Mouse (Mus musculus): ENCODE results near the gene Gsto2. TPM values are rescaled to one million over a fixed set of nuclear protein-coding genes. Genes with fewer than 3 reads are reported as not detected.

Gene Gsto2
- 0.99 and 1.3 TPM in 2 replicates for polyA plus RNA-seq (2014; fragmentation: Nextera tagmentation; extraction: Ambion mirVana)

GRCm38 (mm10) chr19:47865353-47865947 is at the start of gene Gsto2:
TSS of gene Gsto2 (plus strand) at chr19:47865534.
- no peaks in the 10 kb centered on the region for H3K36me3 ChIP-seq (ENCODE audit: control insufficient read depth, insufficient read depth, low read length)
- H3K9ac ChIP-seq (ENCODE audit: low read length): peak within 1 kb of the TSS; percentile 83
- H3K4me1 ChIP-seq (ENCODE audit: control insufficient read depth, insufficient read depth, low read length): no peaks in the 10 kb centered on the region
- H3K4me3 ChIP-seq (ENCODE audit: low read depth, low read length): peak within 1 kb of the TSS; percentile 60
- peak; percentile 100 for ATAC-seq (ENCODE audit: insufficient read depth, low FRiP score, low TSS enrichment)
- H3K4me2 ChIP-seq (ENCODE audit: low read depth): peak within 1 kb of the TSS; percentile 72
- no peaks in the 10 kb centered on the region for H3K9me3 ChIP-seq (ENCODE audit: control insufficient read depth, low read length)
- DNase-seq (ENCODE audit: low spot score): peak; percentile 96
- WGBS: under 1% methylated on average over 49 of the region's 49 CpGs
- peak within 1 kb of the TSS; percentile 77; the same call in 1 of the 2 replicates for H3K27ac ChIP-seq (ENCODE audit: low read depth, low read length)
- no peaks in the 10 kb centered on the region for H3K27me3 ChIP-seq (ENCODE audit: control insufficient read depth, insufficient read depth, low read length)

- H3K27ac ChIP-seq (ENCODE audit: low read depth, low read length): no peak overlapping the region
- 90% methylated on average over 9 of the region's 9 CpGs for WGBS
- ATAC-seq (ENCODE audit: insufficient read depth, low FRiP score, low TSS enrichment) (no peak), DNase-seq (ENCODE audit: low spot score) (no peak)
- no peaks in the 10 kb centered on the region for H3K27me3 ChIP-seq (ENCODE audit: control insufficient read depth, insufficient read depth, low read length)
- H3K36me3 ChIP-seq (ENCODE audit: control insufficient read depth, insufficient read depth, low read length): no peaks in the 10 kb centered on the region
- no peaks in the 10 kb centered on the region for H3K9me3 ChIP-seq (ENCODE audit: control insufficient read depth, low read length)
- no peaks in the 10 kb centered on the region for H3K4me1 ChIP-seq (ENCODE audit: control insufficient read depth, insufficient read depth, low read length)
- no peak overlapping the region for H3K9ac ChIP-seq (ENCODE audit: low read length)
- no peak overlapping the region for H3K4me2 ChIP-seq (ENCODE audit: low read depth)
- no peak overlapping the region for H3K4me3 ChIP-seq (ENCODE audit: low read depth, low read length)
Observed at GRCm38 (mm10) chr19:47817692-47818091, 47.6 kb upstream of the Gsto2 start.

- 23% methylated on average over 7 of the region's 9 CpGs for WGBS
- H3K9me3 ChIP-seq (ENCODE audit: control insufficient read depth, low read length): no peaks in the 10 kb centered on the region
Observed at GRCm38 (mm10) chr19:47820832-47821493, 44.4 kb upstream of the Gsto2 start.

GRCm38 (mm10) chr19:47821494-47821872 is 43.9 kb upstream of the Gsto2 start:
- DNase-seq (ENCODE audit: low spot score) (no peak), ATAC-seq (ENCODE audit: insufficient read depth, low FRiP score, low TSS enrichment) (no peak)
- Histone ChIP-seq H3K36me3 (ENCODE audit: control insufficient read depth, insufficient read depth, low read length) (no peaks in the 10 kb centered on the region), H3K27me3 (ENCODE audit: control insufficient read depth, insufficient read depth, low read length) (no peaks in the 10 kb centered on the region), H3K4me3 (ENCODE audit: low read depth, low read length) (no peak overlapping the region), H3K9me3 (ENCODE audit: control insufficient read depth, low read length) (no peaks in the 10 kb centered on the region), H3K4me2 (ENCODE audit: low read depth) (no peak overlapping the region), H3K4me1 (ENCODE audit: control insufficient read depth, insufficient read depth, low read length) (no peaks in the 10 kb centered on the region), H3K9ac (ENCODE audit: low read length) (no peak overlapping the region), H3K27ac (ENCODE audit: low read depth, low read length) (no peak overlapping the region)
- WGBS: 61% methylated on average over 7 of the region's 7 CpGs

More at GRCm38 (mm10) chr19:47820832-47821493, 44.4 kb upstream of the Gsto2 start:
- Histone ChIP-seq H3K4me3 (ENCODE audit: low read depth, low read length) (no peak overlapping the region), H3K27ac (ENCODE audit: low read depth, low read length) (no peak overlapping the region), H3K4me1 (ENCODE audit: control insufficient read depth, insufficient read depth, low read length) (no peaks in the 10 kb centered on the region), H3K4me2 (ENCODE audit: low read depth) (no peak overlapping the region), H3K27me3 (ENCODE audit: control insufficient read depth, insufficient read depth, low read length) (no peaks in the 10 kb centered on the region), H3K9ac (ENCODE audit: low read length) (no peak overlapping the region), H3K36me3 (ENCODE audit: control insufficient read depth, insufficient read depth, low read length) (no peaks in the 10 kb centered on the region)
- ATAC-seq (ENCODE audit: insufficient read depth, low FRiP score, low TSS enrichment): no peak
- peak; percentile 75 for DNase-seq (ENCODE audit: low spot score)

GRCm38 (mm10) chr19:47822143-47822796 is 43.1 kb upstream of the Gsto2 start:
- no peak overlapping the region for H3K9ac ChIP-seq (ENCODE audit: low read length)
- no peak overlapping the region for H3K4me2 ChIP-seq (ENCODE audit: low read depth)
- no peaks in the 10 kb centered on the region for H3K27me3 ChIP-seq (ENCODE audit: control insufficient read depth, insufficient read depth, low read length)
- H3K27ac ChIP-seq (ENCODE audit: low read depth, low read length): no peak overlapping the region
- H3K4me1 ChIP-seq (ENCODE audit: control insufficient read depth, insufficient read depth, low read length): no peaks in the 10 kb centered on the region
- ATAC-seq (ENCODE audit: insufficient read depth, low FRiP score, low TSS enrichment): no peak
- 25% methylated on average over 8 of the region's 8 CpGs for WGBS
- DNase-seq (ENCODE audit: low spot score): no peak
- H3K4me3 ChIP-seq (ENCODE audit: low read depth, low read length): no peak overlapping the region
- H3K9me3 ChIP-seq (ENCODE audit: control insufficient read depth, low read length): no peaks in the 10 kb centered on the region
- H3K36me3 ChIP-seq (ENCODE audit: control insufficient read depth, insufficient read depth, low read length): no peaks in the 10 kb centered on the region

- Histone ChIP-seq H3K9me3 (ENCODE audit: control insufficient read depth, low read length) (no peaks in the 10 kb centered on the region), H3K9ac (ENCODE audit: low read length) (no peak overlapping the region), H3K27ac (ENCODE audit: low read depth, low read length) (no peak overlapping the region), H3K4me2 (ENCODE audit: low read depth) (no peak overlapping the region), H3K4me1 (ENCODE audit: control insufficient read depth, insufficient read depth, low read length) (no peaks in the 10 kb centered on the region), H3K27me3 (ENCODE audit: control insufficient read depth, insufficient read depth, low read length) (no peaks in the 10 kb centered on the region), H3K4me3 (ENCODE audit: low read depth, low read length) (no peak overlapping the region), H3K36me3 (ENCODE audit: control insufficient read depth, insufficient read depth, low read length) (no peaks in the 10 kb centered on the region)
- DNase-seq (ENCODE audit: low spot score) (no peak), ATAC-seq (ENCODE audit: insufficient read depth, low FRiP score, low TSS enrichment) (no peak)
- 91% methylated on average over 5 of the region's 5 CpGs for WGBS
Observed at GRCm38 (mm10) chr19:47824026-47824425, 41.3 kb upstream of the Gsto2 start.

- H3K4me3 ChIP-seq (ENCODE audit: low read depth, low read length): no peak overlapping the region
- DNase-seq (ENCODE audit: low spot score) (no peak), ATAC-seq (ENCODE audit: insufficient read depth, low FRiP score, low TSS enrichment) (no peak)
- H3K27me3 ChIP-seq (ENCODE audit: control insufficient read depth, insufficient read depth, low read length): no peaks in the 10 kb centered on the region
- H3K9ac ChIP-seq (ENCODE audit: low read length): no peak overlapping the region
- no peaks in the 10 kb centered on the region for H3K4me1 ChIP-seq (ENCODE audit: control insufficient read depth, insufficient read depth, low read length)
- WGBS: 84% methylated on average over 14 of the region's 14 CpGs
- H3K27ac ChIP-seq (ENCODE audit: low read depth, low read length): no peak overlapping the region
- H3K36me3 ChIP-seq (ENCODE audit: control insufficient read depth, insufficient read depth, low read length): no peaks in the 10 kb centered on the region
- no peak overlapping the region for H3K4me2 ChIP-seq (ENCODE audit: low read depth)
- H3K9me3 ChIP-seq (ENCODE audit: control insufficient read depth, low read length): no peaks in the 10 kb centered on the region
Observed at GRCm38 (mm10) chr19:47829913-47830450, 35.4 kb upstream of the Gsto2 start.

- Histone ChIP-seq H3K27ac (ENCODE audit: low read depth, low read length) (no peak overlapping the region), H3K36me3 (ENCODE audit: control insufficient read depth, insufficient read depth, low read length) (no peaks in the 10 kb centered on the region), H3K4me2 (ENCODE audit: low read depth) (no peak overlapping the region), H3K9ac (ENCODE audit: low read length) (no peak overlapping the region), H3K4me3 (ENCODE audit: low read depth, low read length) (no peak overlapping the region), H3K27me3 (ENCODE audit: control insufficient read depth, insufficient read depth, low read length) (no peaks in the 10 kb centered on the region), H3K4me1 (ENCODE audit: control insufficient read depth, insufficient read depth, low read length) (no peaks in the 10 kb centered on the region), H3K9me3 (ENCODE audit: control insufficient read depth, low read length) (no peaks in the 10 kb centered on the region)
- DNase-seq (ENCODE audit: low spot score): no peak
- 94% methylated on average over 8 of the region's 8 CpGs for WGBS
- no peak for ATAC-seq (ENCODE audit: insufficient read depth, low FRiP score, low TSS enrichment)
Observed at GRCm38 (mm10) chr19:47831111-47831510, 34.2 kb upstream of the Gsto2 start.
